Mouse (Mus musculus) right cerebral cortex, postnatal 14 days (tissue): ENCODE measurements at regions not wholly inside any gene's neighbourhood (a gene's known extent, or its start where the extent isn't known, plus 50 kb on each side); places are given as distances from the start of the nearest gene placed in this dataset.
"Not testable (repeated sequence)": the region's sequence is repeated elsewhere in the genome, so short reads cannot be mapped to it uniquely, and the experiment has no call there.

Experiments used
- DNase-seq: peaks from one replicate; pipeline ENCODE4 v3.0.0; 2022

GRCm38 (mm10) chr15:34027111-34027510, 330.6 kb downstream of the 9430069I07Rik start:
- not testable (repeated sequence) for DNase-seq

GRCm38 (mm10) chr15:34025396-34025795, 332.3 kb downstream of the 9430069I07Rik start:
- no peak for DNase-seq

- peak; percentile 85 for DNase-seq
Measured at GRCm38 (mm10) chr15:34021857-34022256, 335.8 kb downstream of the 9430069I07Rik start.

GRCm38 (mm10) chr15:34016397-34017156, 341.1 kb downstream of the 9430069I07Rik start:
- DNase-seq = peak; percentile 13

- no peak for DNase-seq
Measured at GRCm38 (mm10) chr15:34008591-34008990, 349.1 kb downstream of the 9430069I07Rik start.

GRCm38 (mm10) chr15:33992383-33992782, 365.3 kb downstream of the 9430069I07Rik start:
- DNase-seq = peak; percentile 5

GRCm38 (mm10) chr15:33975077-33975476, 382.6 kb downstream of the 9430069I07Rik start:
- peak; percentile 24 for DNase-seq

GRCm38 (mm10) chr15:33973466-33973865, 384.2 kb downstream of the 9430069I07Rik start:
- DNase-seq = no peak

- no peak for DNase-seq
Measured at GRCm38 (mm10) chr15:33969409-33969808, 388.3 kb downstream of the 9430069I07Rik start.

GRCm38 (mm10) chr15:33935013-33935664, 422.5 kb downstream of the 9430069I07Rik start:
- DNase-seq = no peak

GRCm38 (mm10) chr15:33926446-33926845, 431.2 kb downstream of the 9430069I07Rik start:
- DNase-seq = no peak

- no peak for DNase-seq
Measured at GRCm38 (mm10) chr15:33924094-33924890, 433.4 kb downstream of the 9430069I07Rik start.

- no peak for DNase-seq
Measured at GRCm38 (mm10) chr15:33914891-33915290, 442.8 kb downstream of the 9430069I07Rik start.

GRCm38 (mm10) chr15:33906727-33907479, 450.8 kb downstream of the 9430069I07Rik start:
- no peak for DNase-seq

- DNase-seq = no peak
Measured at GRCm38 (mm10) chr15:33896076-33896475, 461.6 kb downstream of the 9430069I07Rik start.

GRCm38 (mm10) chr15:33890606-33891005, 467.1 kb downstream of the 9430069I07Rik start:
- DNase-seq = no peak

- no peak for DNase-seq
Measured at GRCm38 (mm10) chr15:33888865-33889368, 468.8 kb downstream of the 9430069I07Rik start.

- no peak for DNase-seq
Measured at GRCm38 (mm10) chr15:33862224-33862752, 495.4 kb downstream of the 9430069I07Rik start.

- DNase-seq = no peak
Measured at GRCm38 (mm10) chr15:33825435-33826088, 532.1 kb downstream of the 9430069I07Rik start.

GRCm38 (mm10) chr15:33824826-33825225, 532.8 kb downstream of the 9430069I07Rik start:
- no peak for DNase-seq

GRCm38 (mm10) chr15:33780960-33781359, 576.7 kb downstream of the 9430069I07Rik start:
- peak; percentile 7 for DNase-seq

GRCm38 (mm10) chr15:33759496-33759895, 598.2 kb downstream of the 9430069I07Rik start:
- no peak for DNase-seq
